Mouse (Mus musculus) C2C12 (cell line): ENCODE data around the gene Ss18l1.

ENCODE experiments used
- CTCF ChIP-seq: IDR thresholded peaks from one replicate; pipeline ENCODE4 v1.5.1; 2011; ENCODE audit not compliant: control insufficient read depth, insufficient read depth, insufficient read length
- MAX ChIP-seq: IDR thresholded peaks from one replicate; pipeline ENCODE4 v1.6.1; 2011; ENCODE audit warnings: mild to moderate bottlenecking, control low read depth
- MYOG ChIP-seq: IDR thresholded peaks from one replicate; pipeline ENCODE4 v1.6.1; 2011; ENCODE audit not compliant: control insufficient read depth, insufficient read length; ENCODE audit errors: extremely low read depth
- USF1 ChIP-seq: IDR thresholded peaks from one replicate; pipeline ENCODE4 v1.6.1; 2011; ENCODE audit warnings: low read depth, mild to moderate bottlenecking, control low read depth, moderate library complexity

GRCm38 (mm10) chr2:180115279-180115678 is 73.0 kb downstream of the Ss18l1 start:
- TF ChIP-seq CTCF (no peak), USF1 (no peak), MYOG (no peak), MAX (peak; percentile 36)
